Mouse (Mus musculus) stomach, postnatal 0 days (tissue): ENCODE results near the gene Casq2. TPM values are rescaled to one million over a fixed set of nuclear protein-coding genes. Genes with fewer than 3 reads are reported as not detected.
A peak's percentile ranks its signal among the peaks of the same experiment; 100 is the strongest.

Experiments used
- ATAC-seq: fragments of 200-750 bp; cut with Nextera tagmentation; 2 replicates; pipeline ENCODE4 v1.8.0; 2017; ENCODE audit not compliant: low FRiP score, low TSS enrichment
- DNase-seq: peaks from one replicate; pipeline ENCODE4 v3.0.0-alpha.2; 2016; ENCODE audit warnings: low spot score
- H3K27ac ChIP-seq: fragments of 300-500 bp; sonication (generic); replicated peaks from 2 replicates; pipeline ENCODE4 v1.5.1; 2014; ENCODE audit warnings: mild to moderate bottlenecking, control low read depth
- H3K27me3 ChIP-seq: fragments of 300-500 bp; sonication (generic); 2 replicates; pipeline ENCODE4 v1.6.1; 2014; ENCODE audit warnings: low read length; ENCODE audit not compliant: control insufficient read depth, insufficient read depth
- H3K36me3 ChIP-seq: fragments of 300-500 bp; sonication (generic); 2 replicates; pipeline ENCODE4 v1.6.1; 2014; ENCODE audit warnings: low read length, mixed read lengths; ENCODE audit not compliant: control insufficient read depth, insufficient read depth
- H3K4me1 ChIP-seq: fragments of 300-500 bp; sonication (generic); replicated peaks from 2 replicates; pipeline ENCODE4 v1.6.1; 2014; ENCODE audit warnings: antibody characterized with exemption; ENCODE audit not compliant: control insufficient read depth, insufficient read depth
- H3K4me2 ChIP-seq: fragments of 300-500 bp; sonication (generic); replicated peaks from 2 replicates; pipeline ENCODE4 v1.6.1; 2014; ENCODE audit warnings: low read depth, mild to moderate bottlenecking, control low read depth, moderate library complexity
- H3K4me3 ChIP-seq: fragments of 300-500 bp; sonication (generic); 2 replicates; pipeline ENCODE4 v1.5.1; 2014; ENCODE audit warnings: low read depth, low read length, control low read depth
- H3K9ac ChIP-seq: fragments of 300-500 bp; sonication (generic); 2 replicates; pipeline ENCODE4 v1.6.1; 2014; ENCODE audit warnings: mild to moderate bottlenecking, low read length, control low read depth, mixed read lengths
- H3K9me3 ChIP-seq: fragments of 300-500 bp; sonication (generic); 2 replicates; pipeline ENCODE4 v1.6.1; 2016; ENCODE audit warnings: low read length; ENCODE audit not compliant: control insufficient read depth
- CTCF ChIP-seq: IDR thresholded peaks from 2 replicates; pipeline ENCODE4 v1.5.1; 2016; ENCODE audit warnings: antibody characterized with exemption, low read depth, mild to moderate bottlenecking, moderate library complexity
- EP300 ChIP-seq: optimal IDR thresholded peaks from 2 replicates; pipeline ENCODE3; 2016; ENCODE audit warnings: antibody characterized with exemption
- WGBS: fragments of 180-500 bp; shearing (Covaris S2); extraction: QIAGEN DNeasy Blood & Tissue Kit; methylation state at CpG from one replicate; pipeline ENCODE4 v1.1.7; 2014; 5-methylcytosine and 5-hydroxymethylcytosine counted together
- polyA plus RNA-seq: library from polyadenylated mRNA; unstranded; fragments of >200 nt; fragmentation: Nextera tagmentation; extraction: Ambion mirVana; gene quantifications from 2 replicates; pipeline ENCODE4 v1.2.1, GENCODE M21; 2015

The Casq2 gene
- polyA plus RNA-seq, 1 experiment from 2014 or later: 2.5 TPM

GRCm38 (mm10) chr3:102146428-102146827 lies 60.2 kb downstream of the Casq2 start:
- ATAC-seq: no peak
- H3K9ac ChIP-seq: no peak overlapping the region
- no peak overlapping the region for H3K4me2 ChIP-seq
- WGBS: 86% methylated on average over 6 of the region's 6 CpGs
- no peaks in the 10 kb centered on the region for H3K27me3 ChIP-seq
- H3K4me1 ChIP-seq: peaks cover 2% of the 10 kb centered on the region; the same call in 1 of the 2 replicates
- H3K36me3 ChIP-seq: no peaks in the 10 kb centered on the region
- H3K4me3 ChIP-seq: no peak overlapping the region
- TF ChIP-seq EP300: no peak
- TF ChIP-seq CTCF: no peak
- H3K9me3 ChIP-seq: no peaks in the 10 kb centered on the region
- no peak overlapping the region for H3K27ac ChIP-seq
- no peak for DNase-seq

GRCm38 (mm10) chr3:102147189-102147588 lies 61.0 kb downstream of the Casq2 start:
- Histone ChIP-seq H3K4me1 (peaks cover 2% of the 10 kb centered on the region; the same call in 1 of the 2 replicates), H3K9ac (no peak overlapping the region), H3K27ac (no peak overlapping the region), H3K9me3 (no peaks in the 10 kb centered on the region), H3K36me3 (no peaks in the 10 kb centered on the region), H3K4me3 (no peak overlapping the region), H3K4me2 (no peak overlapping the region), H3K27me3 (no peaks in the 10 kb centered on the region)
- ATAC-seq (no peak), DNase-seq (no peak)
- 73% methylated on average over 4 of the region's 4 CpGs for whole genome bisulfite sequencing
- TF ChIP-seq EP300 (no peak), CTCF (no peak)

- no peak for TF ChIP-seq EP300
- no peak for TF ChIP-seq CTCF
- H3K36me3 ChIP-seq: no peaks in the 10 kb centered on the region; the same call in 1 of the 2 replicates
- no peak overlapping the region for H3K27ac ChIP-seq
- no peak overlapping the region for H3K9ac ChIP-seq
- H3K4me2 ChIP-seq: no peak overlapping the region
- H3K27me3 ChIP-seq: no peaks in the 10 kb centered on the region
- H3K4me3 ChIP-seq: no peak overlapping the region
- ATAC-seq (no peak), DNase-seq (no peak)
- H3K4me1 ChIP-seq: peaks cover 2% of the 10 kb centered on the region
- 31% methylated on average over 7 of the region's 7 CpGs for WGBS
- H3K9me3 ChIP-seq: no peaks in the 10 kb centered on the region
These were observed 63.7 kb downstream of the Casq2 start for GRCm38 (mm10) chr3:102149941-102150340.

DNA sequence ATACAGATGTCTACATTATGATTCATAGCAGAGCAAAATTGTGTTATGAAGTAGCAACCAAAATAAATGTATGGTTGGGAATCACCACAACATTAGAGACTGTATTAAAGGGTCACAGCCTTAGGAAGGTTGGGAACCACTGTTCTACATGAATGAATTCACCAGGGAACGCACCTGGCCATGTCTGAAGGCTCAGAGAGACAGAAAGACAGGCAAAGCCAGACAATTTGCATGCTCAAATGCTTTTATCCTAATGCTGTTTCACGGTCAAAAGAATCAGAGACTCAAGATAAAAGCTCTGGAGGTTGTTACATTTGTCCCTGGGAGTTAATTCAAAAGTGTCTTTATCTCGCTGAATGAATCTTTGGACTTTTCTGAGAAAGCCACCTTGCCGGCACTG lies 65.6 kb downstream of the Casq2 start:
- 63% methylated on average over 4 of the region's 4 CpGs for WGBS
- H3K4me3 ChIP-seq: no peak overlapping the region
- H3K27ac ChIP-seq: peak overlapping the region; percentile 79
- TF ChIP-seq CTCF (no peak), EP300 (no peak)
- no peaks in the 10 kb centered on the region for H3K27me3 ChIP-seq
- DNase-seq: no peak
- H3K9ac ChIP-seq: no peak overlapping the region
- peaks cover 2% of the 10 kb centered on the region for H3K4me1 ChIP-seq
- no peaks in the 10 kb centered on the region for H3K9me3 ChIP-seq
- ATAC-seq: no peak
- peaks cover 2% of the 10 kb centered on the region for H3K36me3 ChIP-seq
- H3K4me2 ChIP-seq: 0 out of 2 replicates have a peak overlapping the region, but pooled peaks have one; percentile 6

GRCm38 (mm10) chr3:102152471-102152870 lies 66.3 kb downstream of the Casq2 start:
- H3K4me2 ChIP-seq: peak overlapping the region; percentile 6; the same call in 1 of the 2 replicates
- H3K9me3 ChIP-seq: no peaks in the 10 kb centered on the region
- DNase-seq: peak; percentile 39
- H3K36me3 ChIP-seq: peaks cover 3% of the 10 kb centered on the region
- H3K4me1 ChIP-seq: peaks cover 5% of the 10 kb centered on the region
- H3K9ac ChIP-seq: 0 out of 2 replicates have a peak overlapping the region, but pooled peaks have one; percentile 36
- H3K4me3 ChIP-seq: no peak overlapping the region
- WGBS: 46% methylated on average over 4 of the region's 4 CpGs
- H3K27ac ChIP-seq: peak overlapping the region; percentile 79
- TF ChIP-seq CTCF (no peak), EP300 (no peak)
- ATAC-seq: peak; percentile 30
- H3K27me3 ChIP-seq: no peaks in the 10 kb centered on the region

- peak; percentile 65 for ATAC-seq
- Histone ChIP-seq H3K4me3 (no peak overlapping the region), H3K9ac (0 out of 2 replicates have a peak overlapping the region, but pooled peaks have one; percentile 36), H3K4me2 (peak overlapping the region; percentile 6; the same call in 1 of the 2 replicates), H3K4me1 (peaks cover 7% of the 10 kb centered on the region), H3K27ac (peak overlapping the region; percentile 79), H3K36me3 (peaks cover 3% of the 10 kb centered on the region), H3K27me3 (no peaks in the 10 kb centered on the region), H3K9me3 (no peaks in the 10 kb centered on the region)
- TF ChIP-seq EP300 (no peak), CTCF (no peak)
- 35% methylated on average over 4 of the region's 4 CpGs for WGBS
- peak; percentile 77 for DNase-seq
These were observed 66.7 kb downstream of the Casq2 start for GRCm38 (mm10) chr3:102152872-102153271.
